Mouse (Mus musculus) lung, postnatal 0 days (tissue): ENCODE data around the gene Unc5c.

Experiments
- CTCF ChIP-seq: IDR thresholded peaks from 2 replicates; pipeline ENCODE4 v1.5.1; 2016; ENCODE audit warnings: antibody characterized with exemption, mild to moderate bottlenecking
- EP300 ChIP-seq: IDR thresholded peaks from 2 replicates; pipeline ENCODE4 v1.6.1; 2016; ENCODE audit warnings: antibody characterized with exemption, mild to moderate bottlenecking, control low read depth

DNA sequence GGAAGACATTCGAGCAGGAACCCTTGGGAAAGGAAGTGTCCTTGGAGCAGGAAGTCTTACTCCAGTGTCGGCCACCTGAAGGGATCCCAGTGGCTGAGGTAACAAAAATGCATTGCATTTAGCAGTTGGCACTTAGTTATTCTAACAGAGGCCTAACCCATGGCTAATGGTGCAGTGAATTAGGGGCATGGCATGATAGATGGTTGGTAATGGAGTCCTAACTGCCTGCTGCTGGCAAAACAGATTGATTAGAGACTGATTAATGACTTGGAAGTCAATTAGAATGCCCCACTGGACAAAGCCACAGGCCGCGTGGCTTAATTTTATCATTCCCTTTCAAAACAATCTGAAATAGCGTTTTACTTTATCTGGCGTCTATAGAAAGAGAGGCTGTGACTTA is 268.8 kb downstream of the Unc5c start:
- TF ChIP-seq EP300 (no peak), CTCF (no peak)
